Mouse (Mus musculus) liver, embryonic 16.5 days (tissue): ENCODE measurements around the gene Alyref2. TPM values are rescaled to one million over a fixed set of nuclear protein-coding genes. Genes with fewer than 3 reads are reported as not detected.

ENCODE experiments used
- ATAC-seq: fragments of 200-750 bp; cut with Nextera tagmentation; 2 replicates; pipeline ENCODE4 v1.8.0; 2017; ENCODE audit warnings: low read depth, mild to moderate bottlenecking, moderate number of reproducible peaks, moderate library complexity
- H3K27ac ChIP-seq: fragments of 300-500 bp; sonication (generic); 2 replicates; pipeline ENCODE4 v1.5.1; 2014; ENCODE audit warnings: mild to moderate bottlenecking, low read length
- H3K27me3 ChIP-seq: fragments of 300-500 bp; sonication (generic); 2 replicates; pipeline ENCODE4 v1.6.1; 2014; ENCODE audit warnings: low read depth, low read length, mixed read lengths; ENCODE audit not compliant: control insufficient read depth, insufficient read depth
- H3K36me3 ChIP-seq: fragments of 300-500 bp; sonication (generic); 2 replicates; pipeline ENCODE4 v1.6.1; 2014; ENCODE audit warnings: mild to moderate bottlenecking; ENCODE audit not compliant: control insufficient read depth, insufficient read depth
- H3K4me1 ChIP-seq: fragments of 300-500 bp; sonication (generic); 2 replicates; pipeline ENCODE4 v1.6.1; 2014; ENCODE audit warnings: low read depth, low read length, mixed read lengths; ENCODE audit not compliant: control insufficient read depth
- H3K4me2 ChIP-seq: fragments of 300-500 bp; sonication (generic); 2 replicates; pipeline ENCODE4 v1.6.1; 2014; ENCODE audit warnings: low read depth, low read length, mixed read lengths
- H3K4me3 ChIP-seq: fragments of 300-500 bp; sonication (generic); 2 replicates; pipeline ENCODE4 v1.5.1; 2014; ENCODE audit warnings: low read depth, mild to moderate bottlenecking, low read length
- H3K9ac ChIP-seq: fragments of 300-500 bp; sonication (generic); 2 replicates; pipeline ENCODE4 v1.6.1; 2014; ENCODE audit warnings: low read depth, low read length
- H3K9me3 ChIP-seq: fragments of 300-500 bp; sonication (generic); replicated peaks from 2 replicates; pipeline ENCODE4 v1.6.1; 2016; ENCODE audit warnings: low read length; ENCODE audit not compliant: control insufficient read depth
- WGBS: fragments of 180-500 bp; shearing (Covaris S2); extraction: QIAGEN DNeasy Blood & Tissue Kit; methylation state at CpG from one replicate; pipeline ENCODE4 v1.1.7; 2014; ENCODE audit not compliant: insufficient replicate concordance; 5-methylcytosine and 5-hydroxymethylcytosine counted together
- polyA plus RNA-seq: library from polyadenylated mRNA; unstranded; fragments of >200 nt; fragmentation: Nextera tagmentation; extraction: Ambion mirVana; gene quantifications from 2 replicates; pipeline ENCODE4 v1.2.1, GENCODE M21; 2015

Gene Alyref2
- polyA plus RNA-seq, 1 experiment from 2014 or later: 2.6 TPM

DNA sequence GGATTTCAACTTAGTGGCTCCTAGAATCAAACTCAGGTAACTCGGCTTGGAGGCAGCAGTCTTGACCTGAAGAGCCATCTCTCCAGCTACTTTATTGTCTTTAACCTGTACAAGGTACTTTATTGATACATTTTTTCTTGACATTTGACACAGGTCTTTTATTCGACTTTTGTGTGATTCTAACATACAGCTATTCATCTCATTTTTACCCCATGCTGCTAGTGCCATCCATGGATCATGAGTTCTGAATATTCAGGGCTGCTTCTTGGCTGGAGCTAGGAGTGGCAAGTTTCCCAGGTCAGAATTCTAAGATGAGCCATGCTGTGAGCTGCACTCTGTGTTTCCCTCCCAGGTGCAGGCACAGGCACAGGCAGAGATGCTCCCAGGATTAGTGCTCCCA, 49.0 kb downstream of the Alyref2 start:
- no peak for ATAC-seq
- Histone ChIP-seq H3K27ac (no peak overlapping the region), H3K4me3 (no peak overlapping the region), H3K9ac (no peak overlapping the region), H3K4me1 (no peaks in the 10 kb centered on the region), H3K4me2 (no peak overlapping the region), H3K36me3 (no peaks in the 10 kb centered on the region), H3K27me3 (no peaks in the 10 kb centered on the region), H3K9me3 (no peaks in the 10 kb centered on the region)
- 46% methylated on average over 2 of the region's 2 CpGs for WGBS

- no peak overlapping the region for H3K4me3 ChIP-seq
- no peaks in the 10 kb centered on the region for H3K4me1 ChIP-seq
- H3K4me2 ChIP-seq: no peak overlapping the region
- ATAC-seq: no peak
- H3K27me3 ChIP-seq: no peaks in the 10 kb centered on the region
- H3K9me3 ChIP-seq: no peaks in the 10 kb centered on the region
- WGBS: 66% methylated on average over 11 of the region's 11 CpGs
- no peak overlapping the region for H3K9ac ChIP-seq
- H3K36me3 ChIP-seq: no peaks in the 10 kb centered on the region
- H3K27ac ChIP-seq: no peak overlapping the region
These were observed 50.4 kb downstream of the Alyref2 start for GRCm38 (mm10) chr1:171553359-171554341.

Other genes with a start within 250 kb of the Alyref2 start
- gene B4galt3, start 233.2 kb upstream of the Alyref2 start, polyA plus RNA-seq: 22.6 and 23.2 TPM in 2 replicates
- 205 and 206 TPM in 2 replicates for gene Ppox, start 222.3 kb upstream of the Alyref2 start, polyA plus RNA-seq
- gene Usp21, start 215.5 kb upstream of the Alyref2 start, polyA plus RNA-seq: 23.1 and 25.3 TPM in 2 replicates
- 40.3 and 45.2 TPM in 2 replicates for gene Ufc1, start 208.5 kb upstream of the Alyref2 start, polyA plus RNA-seq
- 17.5 and 19.7 TPM in 2 replicates for gene Dedd, start 174.3 kb upstream of the Alyref2 start, polyA plus RNA-seq
- 38.8 and 39.0 TPM in 2 replicates for gene Nit1, start 157.8 kb upstream of the Alyref2 start, polyA plus RNA-seq
- 30.9 and 37.8 TPM in 2 replicates for gene Pfdn2, start 157.8 kb upstream of the Alyref2 start, polyA plus RNA-seq
- gene Klhdc9, start 142.7 kb upstream of the Alyref2 start, polyA plus RNA-seq: 0.20 and 0.28 TPM in 2 replicates
- 0.09 and 0.13 TPM in 2 replicates for gene Nectin4, start 133.4 kb upstream of the Alyref2 start, polyA plus RNA-seq
- 5.3 and 5.8 TPM in 2 replicates for gene Arhgap30, start 114.5 kb upstream of the Alyref2 start, polyA plus RNA-seq
- 15.9 and 19.3 TPM in 2 replicates for gene Usf1, start 92.2 kb upstream of the Alyref2 start, polyA plus RNA-seq
- gene Tstd1, start 84.6 kb upstream of the Alyref2 start, polyA plus RNA-seq: 4.6 and 5.3 TPM in 2 replicates
- 33.8 and 34.2 TPM in 2 replicates for gene F11r, start 65.9 kb upstream of the Alyref2 start, polyA plus RNA-seq
- gene Itln1, start 31.8 kb downstream of the Alyref2 start, polyA plus RNA-seq: not detected in 2 replicates
- gene Cd244a, start 55.7 kb downstream of the Alyref2 start, polyA plus RNA-seq: 0.36 and 0.48 TPM in 2 replicates
- gene Ly9, start 103.9 kb downstream of the Alyref2 start, polyA plus RNA-seq: 1.5 and 1.7 TPM in 2 replicates
- gene Slamf7, start 149.6 kb downstream of the Alyref2 start, polyA plus RNA-seq: 1.5 and 1.9 TPM in 2 replicates
- gene Cd48, start 178.5 kb downstream of the Alyref2 start, polyA plus RNA-seq: 10.9 and 12.0 TPM in 2 replicates